Mouse (Mus musculus) right cerebral cortex, adult 18-20 months (tissue): ENCODE measurements around the gene Slc25a1.
"Not testable (repeated sequence)": the region's sequence is repeated elsewhere in the genome, so short reads cannot be mapped to it uniquely, and the experiment has no call there.

Source experiments
- DNase-seq: peaks from one replicate; pipeline ENCODE4 v3.0.0; 2022; ENCODE audit warnings: mixed read lengths

Slc25a1 gene

DNA sequence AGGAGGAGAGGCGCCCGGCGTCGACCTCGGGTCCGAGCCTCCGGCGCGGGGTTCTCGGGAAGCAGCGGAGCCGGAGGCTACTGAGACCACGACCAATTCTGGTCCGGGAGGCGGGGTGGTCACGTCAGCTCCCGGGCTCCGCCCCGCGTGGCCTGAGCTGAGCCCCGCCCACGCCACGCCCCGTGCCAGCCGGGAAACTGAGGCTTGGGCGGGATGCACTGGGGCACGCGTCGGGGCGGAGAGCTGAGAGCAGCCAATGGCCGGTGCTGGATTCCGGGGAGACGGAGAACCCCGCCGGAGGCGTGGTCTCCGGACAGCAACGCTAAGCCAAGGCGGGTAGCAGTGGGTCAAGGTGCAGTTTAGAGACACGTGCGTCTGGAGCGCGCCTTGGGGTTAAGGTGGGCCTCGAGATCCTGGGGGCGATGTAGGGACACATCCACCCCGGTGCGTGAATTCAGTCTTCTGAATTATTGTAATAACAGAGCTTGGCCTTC is at the start of gene Slc25a1:
Gene Slc25a1 (minus strand): TSS at position 133 of the 494 bp plus-strand sequence.
- DNase-seq, result peak; percentile 88

DNA sequence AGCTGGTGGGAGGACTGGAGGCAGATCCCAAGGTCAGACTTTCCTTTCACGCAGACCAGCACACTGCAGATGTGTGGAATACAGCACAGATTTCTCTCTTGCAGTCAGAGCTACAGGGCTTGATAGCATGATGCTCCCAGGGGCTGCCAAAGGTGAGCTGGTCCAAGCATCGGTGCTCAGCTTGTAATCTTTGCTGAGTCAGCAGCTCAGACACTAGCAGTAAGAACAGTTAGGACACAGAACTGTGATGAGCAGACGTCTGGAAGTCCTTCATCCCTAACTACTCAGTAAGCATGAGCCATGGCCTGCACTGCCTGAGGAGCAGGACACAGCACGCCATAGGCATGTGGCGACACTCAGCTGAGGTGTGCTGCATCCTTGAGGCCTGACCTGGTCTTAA is 43.8 kb upstream of the Slc25a1 start:
- no peak for DNase-seq

DNA sequence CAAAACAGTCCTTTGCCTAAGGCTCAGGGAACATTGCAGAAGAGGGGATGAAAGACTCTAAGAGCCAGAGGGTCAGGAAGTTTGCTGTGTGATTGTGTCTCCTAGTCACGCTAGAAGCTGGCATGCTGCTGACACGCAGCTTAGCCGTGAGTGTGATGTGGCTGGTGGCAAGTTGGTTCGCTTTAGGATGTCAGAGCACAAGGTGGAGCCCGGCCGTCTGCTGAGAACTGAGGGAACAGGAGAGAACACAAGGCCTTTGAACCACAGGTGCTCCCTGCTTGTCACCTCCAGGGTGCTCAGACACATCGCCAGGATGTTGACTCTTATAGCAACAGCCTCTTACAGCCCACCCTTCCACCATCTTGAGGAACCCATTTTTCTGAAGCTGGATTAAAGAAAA is 34.1 kb upstream of the Slc25a1 start:
- no peak for DNase-seq

DNA sequence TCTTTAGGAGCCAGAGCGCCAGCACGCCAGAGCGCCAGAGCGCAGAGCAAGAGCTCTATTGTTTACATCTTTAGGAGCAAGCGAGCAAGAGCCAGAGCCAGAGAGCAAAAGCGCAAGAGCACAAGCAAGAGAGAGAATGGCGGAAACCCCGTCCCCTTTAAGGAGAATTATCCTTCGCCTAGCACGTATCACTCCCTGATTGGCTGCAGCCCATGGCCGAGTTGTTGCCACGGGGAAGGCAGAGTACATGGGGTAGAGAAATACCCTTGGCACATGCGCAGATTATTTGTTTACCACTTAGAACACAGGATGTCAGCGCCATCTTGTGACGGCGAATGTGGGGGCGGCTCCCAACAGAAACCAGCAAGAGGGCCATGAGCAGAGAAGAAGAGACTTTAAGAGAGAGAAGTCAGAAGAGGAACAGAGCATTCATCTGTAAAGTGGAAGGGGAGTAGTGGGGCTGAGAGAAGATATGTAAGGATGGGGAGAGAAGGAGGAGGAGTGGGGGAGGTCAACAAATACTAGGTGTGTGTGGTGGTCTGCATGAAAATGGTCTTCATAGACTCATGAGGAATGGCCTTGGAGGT is 28.1 kb upstream of the Slc25a1 start:
- DNase-seq, result not testable (repeated sequence)

DNA sequence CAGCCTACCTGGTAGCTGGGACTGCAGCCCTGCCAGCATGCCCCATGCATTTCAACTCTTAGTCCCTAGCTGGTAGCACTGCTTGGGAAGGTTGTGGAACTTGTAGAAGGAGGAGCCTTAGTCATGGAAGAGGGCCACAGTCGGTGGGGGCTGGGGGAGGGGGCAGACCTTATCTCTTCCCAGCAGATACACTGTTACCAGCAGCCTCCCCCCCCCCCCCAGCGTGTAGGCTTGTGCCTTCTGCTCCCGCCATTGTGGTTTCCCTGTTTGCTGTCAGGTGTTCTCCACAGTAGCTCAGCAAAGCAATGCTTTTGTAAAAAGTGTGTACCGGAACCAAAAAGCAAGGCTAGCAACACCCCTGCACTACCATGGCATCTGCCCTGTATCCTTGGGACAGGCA is 23.6 kb upstream of the Slc25a1 start:
- no peak for DNase-seq

DNA sequence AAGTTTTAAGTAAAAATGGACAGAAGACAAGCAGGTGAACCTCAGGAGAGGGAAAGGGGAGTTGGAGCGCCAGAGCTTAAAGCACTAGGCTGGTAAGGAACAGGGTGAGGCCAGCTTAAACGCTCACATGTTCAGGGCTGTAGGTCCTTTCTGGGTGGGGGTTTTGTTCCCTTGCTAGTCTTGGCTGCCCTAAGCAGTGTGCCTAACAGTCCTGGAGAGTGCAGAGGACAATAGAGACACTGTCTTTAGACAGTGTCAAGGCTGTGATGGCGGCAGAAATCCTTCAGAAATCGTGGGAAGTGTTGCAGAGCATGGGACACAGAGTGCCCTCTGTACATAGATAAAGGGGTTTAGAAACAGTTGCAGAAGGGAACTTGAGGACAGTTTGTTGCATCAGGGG is 22.0 kb upstream of the Slc25a1 start:
- no peak for DNase-seq

DNA sequence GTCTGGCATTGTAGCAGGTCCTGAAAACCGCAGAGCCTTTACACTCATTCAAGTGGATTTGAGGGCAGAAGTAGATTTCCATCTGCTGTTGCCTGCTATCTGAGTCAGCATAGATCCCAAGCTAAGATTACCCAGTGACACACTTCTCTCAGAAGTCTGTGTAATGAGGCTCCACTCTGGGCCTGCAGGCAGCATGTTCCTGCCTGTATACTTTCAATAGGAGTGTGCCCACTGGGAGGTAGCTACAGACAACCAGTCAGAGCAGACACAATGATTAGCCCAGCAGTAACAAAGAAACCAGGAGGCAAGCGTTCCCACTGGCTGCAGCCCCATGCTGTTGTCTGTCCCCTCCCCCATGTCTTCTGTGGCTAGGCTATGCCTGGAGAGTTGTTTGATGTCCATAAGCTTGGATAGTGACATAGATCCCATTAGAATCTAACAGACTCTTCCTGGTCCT is 21.4 kb upstream of the Slc25a1 start:
- DNase-seq, result no peak

DNA sequence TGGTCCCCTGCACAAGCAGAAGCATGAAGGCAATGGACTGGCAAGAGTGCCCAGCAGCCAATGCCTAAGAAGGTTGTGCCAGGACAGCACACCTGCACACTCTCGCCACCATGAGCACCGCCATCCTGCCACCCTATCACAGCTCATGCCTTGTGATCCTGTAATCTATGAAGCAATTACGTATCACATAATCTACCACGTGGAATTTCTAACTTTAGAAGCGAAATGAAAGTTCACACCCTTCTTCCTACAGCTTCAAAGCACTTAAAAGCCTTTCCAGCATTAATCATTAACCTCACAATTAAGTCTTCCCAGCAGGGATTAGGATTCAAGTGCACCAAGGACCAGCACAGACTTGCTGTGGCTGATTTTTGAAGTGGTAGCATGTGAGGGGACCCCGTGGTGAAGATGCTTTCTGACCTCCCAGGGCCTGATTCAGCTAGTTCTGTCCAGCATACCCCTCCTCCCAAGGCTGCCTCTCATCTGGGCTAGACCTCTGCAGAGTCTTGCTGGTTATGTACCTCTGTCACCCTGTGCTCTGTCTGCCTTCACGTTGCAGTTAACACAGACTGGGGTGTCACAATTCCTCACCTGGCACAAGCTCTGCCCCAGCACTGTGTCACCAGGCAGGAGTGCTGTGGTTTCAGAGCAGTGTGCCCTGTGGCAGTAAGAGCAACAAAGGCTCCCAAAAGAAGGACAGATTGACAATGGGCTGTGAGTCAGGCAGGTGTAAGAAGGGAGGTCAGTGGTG is 17.2 kb upstream of the Slc25a1 start:
- DNase-seq, result no peak

DNA sequence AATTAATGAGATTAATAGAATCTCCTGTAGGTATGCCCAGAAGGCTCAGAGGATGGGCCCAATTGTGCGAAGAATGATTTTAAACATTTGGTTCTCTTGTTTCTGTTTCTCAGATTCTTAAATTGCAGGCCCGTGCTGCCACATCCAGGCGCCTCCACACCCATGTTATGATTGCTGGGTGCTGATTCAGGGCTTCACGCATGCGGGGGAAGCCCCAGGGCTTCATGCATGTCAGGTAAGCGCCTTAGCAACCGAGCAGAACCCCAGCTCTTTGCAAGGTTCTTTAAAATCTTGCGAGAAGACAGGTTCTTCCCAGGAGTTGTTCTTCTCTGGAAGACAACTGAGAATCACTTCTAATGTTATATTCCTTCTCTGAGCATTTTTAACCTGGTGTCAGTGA is 15.4 kb upstream of the Slc25a1 start:
- DNase-seq, result no peak

DNA sequence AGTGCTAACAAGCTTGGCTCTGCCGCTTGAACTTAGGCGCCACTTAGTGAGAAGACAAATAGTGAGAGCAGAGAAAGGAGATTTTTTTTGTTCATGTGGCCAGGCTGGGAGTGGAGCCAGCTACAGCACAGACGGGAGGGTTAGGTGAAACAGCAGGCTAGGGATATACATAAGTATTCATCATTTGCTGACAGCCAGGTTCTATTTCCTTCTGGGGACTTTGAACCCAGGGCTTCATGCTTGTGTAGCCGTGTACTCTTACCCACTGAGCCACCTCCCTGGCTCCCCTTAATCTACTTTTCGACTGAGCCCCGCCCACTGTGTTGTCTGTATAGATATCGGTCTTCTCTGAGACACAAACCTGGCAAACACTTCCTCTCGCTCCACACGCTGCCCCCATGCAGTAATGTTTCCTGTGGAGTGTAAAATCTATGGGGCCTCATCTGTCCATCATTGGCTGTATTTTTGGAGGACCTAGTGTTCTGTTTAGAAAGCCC is 11.3 kb upstream of the Slc25a1 start:
- no peak for DNase-seq

DNA sequence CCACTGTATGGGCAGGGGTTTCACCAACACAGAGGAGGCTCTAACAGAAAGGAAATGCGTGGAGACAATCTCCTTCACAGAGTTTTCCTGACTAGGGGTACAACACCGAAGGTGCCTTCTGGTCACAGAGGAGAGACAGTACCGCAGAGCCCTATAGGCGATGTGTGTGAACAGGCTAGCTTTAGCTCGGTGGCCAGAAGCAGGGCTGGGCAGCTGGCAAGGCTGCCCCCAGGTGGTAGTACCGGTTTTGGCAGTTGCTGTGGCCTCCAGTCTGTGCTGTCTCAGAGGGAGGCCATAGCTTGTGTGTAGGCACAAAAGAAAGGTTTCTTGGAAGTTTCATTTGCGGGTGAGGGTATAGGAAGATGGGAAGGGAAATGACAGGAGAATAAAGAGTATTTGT is 10.8 kb upstream of the Slc25a1 start:
- peak; percentile 53 for DNase-seq

DNA sequence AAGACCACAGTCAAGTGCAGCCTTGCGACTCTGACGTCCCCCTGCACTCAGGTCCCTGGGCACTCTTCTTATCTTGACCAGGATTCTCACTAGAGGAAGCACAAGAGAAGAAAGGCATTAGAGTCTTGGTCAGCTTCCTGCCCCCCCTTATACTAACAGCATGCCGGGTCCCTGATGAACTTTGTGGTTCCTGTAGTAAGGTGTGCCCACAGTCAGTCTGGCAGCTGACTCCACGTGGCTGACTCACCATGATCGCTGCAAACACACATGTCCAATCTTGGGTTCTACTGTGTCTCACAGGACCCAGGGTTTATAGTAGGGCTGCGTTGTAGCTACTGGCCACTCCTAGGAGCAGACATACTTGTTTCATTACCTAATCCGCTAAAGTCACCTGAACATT is 10.2 kb upstream of the Slc25a1 start:
- no peak for DNase-seq

DNA sequence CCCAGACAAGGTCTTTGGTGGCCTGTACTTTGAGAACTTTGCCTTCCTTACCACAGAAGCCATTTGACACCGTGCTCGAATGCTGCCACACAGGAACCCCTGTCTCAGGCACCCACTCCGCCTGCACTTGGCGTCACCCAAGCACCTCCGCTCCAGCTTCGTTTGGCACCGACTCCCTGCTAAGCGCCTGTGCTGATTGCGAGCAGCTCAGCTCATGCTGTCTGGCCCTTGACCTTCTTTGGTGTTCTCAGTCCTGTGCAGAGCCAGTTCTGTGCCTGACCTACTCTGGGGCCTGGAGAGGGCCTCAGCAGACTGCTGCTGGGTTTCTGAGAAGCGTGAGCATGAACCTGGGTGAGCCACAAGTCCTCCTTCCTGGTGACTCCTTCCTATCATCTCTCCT is 8.8 kb upstream of the Slc25a1 start:
- DNase-seq, result no peak

DNA sequence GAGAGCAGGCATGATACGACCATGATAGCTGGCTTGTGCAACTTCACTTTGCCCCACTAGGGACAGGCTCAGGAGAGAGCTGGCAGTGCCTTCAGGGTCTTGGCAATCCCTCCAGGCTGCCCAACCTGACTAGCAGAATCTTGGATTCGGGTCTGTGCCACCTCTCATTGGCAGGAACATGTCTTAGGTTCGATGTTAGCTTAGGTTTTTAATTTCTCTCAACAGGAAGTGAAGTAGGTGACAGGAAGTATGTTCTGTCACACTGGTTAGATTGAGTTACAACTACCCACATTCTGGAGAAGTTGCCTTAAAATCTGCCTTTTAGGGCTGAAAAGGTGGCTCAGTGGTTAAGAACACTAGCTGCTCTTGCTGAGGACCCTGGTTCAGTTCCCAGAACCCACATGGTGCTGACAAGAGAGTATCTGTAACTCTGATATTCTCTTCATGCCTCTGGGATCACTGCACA is 6.5 kb upstream of the Slc25a1 start:
- no peak for DNase-seq

DNA sequence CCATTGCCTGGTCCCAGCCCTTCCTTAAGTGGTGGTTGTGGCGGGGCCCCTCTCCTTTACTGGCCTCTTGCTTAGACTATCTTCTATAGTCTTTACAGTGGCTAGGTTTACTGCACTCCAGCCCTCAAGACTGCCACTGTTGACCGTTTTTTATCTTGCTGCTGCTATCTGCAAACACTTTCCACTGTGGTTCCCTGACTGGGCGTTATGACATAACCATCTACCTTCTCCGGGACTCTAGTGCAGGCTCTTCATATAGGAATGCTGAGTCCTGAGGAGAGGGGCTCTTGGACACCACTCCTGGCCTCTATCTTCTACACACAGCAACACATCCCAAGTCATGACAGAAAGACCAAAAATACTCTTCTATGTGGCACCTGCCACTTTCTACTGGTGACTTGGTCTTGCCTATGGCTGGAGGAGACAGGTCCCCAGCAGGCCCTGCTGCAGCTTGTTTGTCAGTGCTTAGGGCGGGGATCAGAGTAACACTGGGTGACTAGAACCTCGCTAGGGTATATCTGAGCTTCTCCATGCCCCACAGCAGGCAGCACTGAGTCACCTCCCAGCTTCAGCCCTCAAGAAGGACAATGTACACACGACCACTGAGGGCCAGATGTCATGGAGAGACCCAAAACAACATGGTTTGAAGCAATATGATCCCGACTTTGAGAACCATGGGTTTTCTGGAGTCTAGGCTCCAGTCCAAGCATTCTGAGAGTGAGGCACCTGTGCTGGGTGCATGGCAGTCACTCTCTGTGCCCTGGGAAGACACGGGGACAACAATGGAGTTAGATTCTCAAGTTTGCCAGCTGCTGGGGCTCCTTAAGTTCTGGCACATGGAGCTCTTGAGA is 5.8 kb upstream of the Slc25a1 start:
- no peak for DNase-seq

DNA sequence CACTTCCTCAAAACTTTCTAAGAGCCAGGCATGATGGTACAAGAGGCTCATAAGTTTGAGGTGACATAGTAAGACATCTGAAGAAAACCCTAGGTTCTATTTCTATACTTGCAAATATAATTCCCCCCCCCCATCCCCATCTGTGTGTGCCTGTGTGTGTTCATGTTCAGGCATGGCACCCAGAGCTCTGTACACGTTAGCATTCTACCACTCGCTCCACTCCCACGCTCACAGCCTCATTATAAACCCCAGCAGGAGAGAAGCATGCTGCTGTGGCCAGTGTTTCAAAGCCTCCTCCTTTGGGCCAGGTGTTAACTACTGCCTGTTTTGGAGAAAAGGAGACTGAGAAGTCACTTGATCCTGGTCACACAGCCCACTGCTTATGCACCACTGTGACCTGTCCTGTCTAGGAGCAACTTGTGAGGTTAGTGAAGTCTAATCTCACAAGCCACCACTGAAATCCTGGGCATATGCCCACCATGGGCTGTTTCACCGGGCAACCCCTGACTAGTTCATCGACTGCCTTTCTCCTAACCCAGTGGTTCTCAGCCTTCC is 4.0 kb upstream of the Slc25a1 start:
- no peak for DNase-seq

DNA sequence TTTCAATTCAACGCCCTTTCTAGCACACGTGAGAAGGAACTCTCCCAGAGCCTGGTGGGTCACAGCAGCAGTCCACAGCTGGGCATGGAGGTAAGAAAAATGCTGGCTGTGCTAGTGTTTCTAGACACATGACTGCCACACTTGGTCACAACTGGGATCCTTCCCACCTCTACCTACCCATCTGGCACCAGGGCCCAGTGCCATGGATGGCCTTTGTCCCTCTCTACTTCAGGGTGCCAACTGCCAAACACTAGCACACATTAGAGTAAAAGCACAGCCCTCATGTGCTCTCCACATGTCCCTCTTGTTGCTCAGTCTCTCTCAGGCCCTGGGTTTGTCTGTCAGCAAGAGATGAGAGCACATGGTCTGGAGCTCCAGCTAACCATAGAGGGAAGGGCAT is 1.6 kb upstream of the Slc25a1 start:
- DNase-seq, result no peak

DNA sequence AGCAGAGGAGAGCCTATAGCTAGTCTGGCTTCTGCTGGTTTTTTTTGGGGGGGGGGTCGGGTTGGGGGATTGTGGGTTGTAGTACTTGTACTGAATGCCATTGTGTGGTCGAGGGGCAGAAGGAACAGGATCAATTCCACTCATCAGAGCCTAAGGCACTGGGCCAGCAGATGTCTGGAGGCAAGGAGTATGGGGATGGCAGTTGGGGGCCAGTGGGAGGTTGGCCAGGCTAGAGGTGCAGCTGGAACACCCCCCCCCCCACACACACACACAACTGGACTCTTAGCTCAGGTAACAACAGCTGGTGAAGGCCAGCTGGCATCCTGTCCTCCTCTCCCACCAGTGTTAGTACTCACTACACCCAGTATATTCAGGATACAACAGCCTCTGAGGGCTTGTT is 1.2 kb upstream of the Slc25a1 start:
- no peak for DNase-seq

DNA sequence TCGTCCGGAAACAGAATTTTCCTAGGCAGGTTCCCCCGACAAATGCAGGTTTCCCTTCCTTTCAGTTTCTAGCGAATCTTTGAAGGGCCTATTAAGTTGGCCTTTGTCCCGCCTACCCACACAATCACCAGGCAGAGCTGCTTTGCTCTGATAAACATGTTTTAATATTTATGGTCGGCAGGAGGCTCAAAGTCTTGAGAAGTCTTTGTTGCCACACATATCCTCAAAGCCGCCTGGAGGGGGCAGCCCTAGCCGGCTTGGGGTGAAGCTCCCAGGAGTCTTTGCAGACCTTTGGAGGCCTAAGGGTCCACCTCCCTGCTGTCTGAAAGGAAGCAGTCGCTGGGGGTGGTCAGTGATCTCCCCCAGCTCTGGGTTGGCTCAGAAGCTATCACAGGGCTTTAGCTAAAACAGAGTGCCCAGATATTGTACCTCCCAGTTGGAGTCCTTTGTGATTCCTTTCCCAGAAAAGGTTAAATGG is 647 bp upstream of the Slc25a1 start:
- DNase-seq, result peak; percentile 46

DNA sequence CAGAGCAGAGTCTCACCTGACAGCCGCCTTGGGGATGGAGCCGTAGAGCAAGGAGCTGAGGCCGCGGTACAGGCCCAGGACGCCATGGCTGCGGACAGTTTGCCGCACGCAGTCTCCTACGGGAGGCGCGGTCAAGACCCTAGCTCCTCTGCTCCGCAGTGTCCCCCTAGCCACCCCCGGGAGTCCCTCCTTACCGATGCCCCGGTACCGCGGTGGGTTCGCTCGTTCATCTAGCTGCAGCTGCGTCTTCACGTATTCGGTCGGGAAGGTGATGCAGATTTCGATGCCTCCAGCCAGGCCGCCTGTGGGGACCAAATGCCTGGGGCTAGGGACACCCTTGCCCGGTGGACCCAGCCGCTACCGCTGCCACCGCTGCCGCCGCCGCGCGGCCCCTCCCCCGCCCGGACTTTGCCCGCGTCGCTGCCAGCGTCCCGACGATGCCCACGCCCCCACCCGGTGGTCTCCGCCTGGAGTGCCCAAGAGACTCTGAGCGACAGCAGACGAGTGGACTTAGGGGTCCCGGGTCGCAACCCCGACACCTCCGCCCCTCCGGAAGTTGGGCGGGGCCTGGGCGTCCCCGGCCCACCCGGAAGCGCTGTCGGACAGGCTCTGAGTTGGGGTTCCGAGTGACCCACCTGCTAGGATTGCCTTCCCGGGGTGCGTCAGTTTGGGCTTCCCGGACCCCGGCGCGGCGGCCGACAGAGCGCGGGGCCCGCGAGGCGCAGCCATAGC is 502 bp downstream of the Slc25a1 start:
- peak; percentile 26 for DNase-seq

DNA sequence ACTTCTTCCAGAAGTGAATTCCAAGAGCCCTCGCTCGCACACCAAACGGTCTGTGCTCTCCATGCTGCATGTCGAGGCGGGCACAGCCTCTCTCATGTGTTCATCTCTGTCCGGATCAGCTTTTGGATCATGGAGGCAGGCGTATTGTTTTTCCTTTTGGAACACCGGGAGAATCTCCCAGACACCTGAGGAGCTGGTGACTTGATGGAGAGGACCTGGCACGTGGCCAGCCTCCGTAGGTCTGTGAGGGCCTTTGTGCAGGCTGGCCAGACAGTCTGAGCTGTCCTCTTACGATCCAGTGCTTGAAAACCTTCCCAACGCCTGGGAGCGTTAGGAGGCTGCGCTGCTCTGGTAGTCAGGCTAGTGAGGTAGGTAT is 5.9 kb downstream of the Slc25a1 start:
- DNase-seq, result peak; percentile 18
